ENCODE assay signal across 17 mouse cellular contexts in the genomic region with DNA sequence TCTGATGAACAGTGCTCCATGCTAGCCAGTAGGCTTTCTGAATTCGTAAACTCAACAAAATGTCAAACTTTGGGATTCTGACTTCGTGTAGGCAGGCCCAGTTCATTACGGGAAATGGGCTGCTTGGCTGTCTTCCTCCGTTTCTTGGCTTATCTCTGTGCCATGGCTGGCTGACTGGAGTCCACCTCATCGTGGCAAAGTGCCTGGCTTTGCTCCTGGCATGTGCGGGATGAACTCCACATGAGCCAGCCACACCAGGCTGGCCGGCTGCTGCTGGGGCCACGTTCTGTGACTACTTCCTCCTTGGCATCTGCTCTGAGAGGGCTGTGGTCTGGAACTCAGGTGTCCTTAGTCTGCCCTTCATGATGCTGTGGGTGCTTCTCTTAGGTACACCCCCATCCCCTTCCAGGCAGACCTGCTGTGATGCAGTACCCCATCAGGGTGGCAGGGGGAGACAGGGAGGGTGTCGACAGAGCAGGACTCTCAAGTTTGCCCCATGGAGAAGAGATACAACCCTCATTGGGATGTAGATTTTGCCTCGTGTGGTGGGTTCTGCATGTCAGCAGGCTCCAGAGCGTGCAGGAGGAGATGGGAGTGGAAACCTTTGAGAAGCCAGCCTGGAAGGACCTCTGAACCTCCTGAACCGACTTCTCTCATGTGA.
DNase-seq lines count a peak whose midpoint lies in the region; ATAC-seq and TF ChIP-seq lines count a peak whose summit lies in the region.
"Had no signal": no experiment of that assay in that cellular context is flagged by ENCODE, and none has a peak within 500 bp of the region (broad histone marks: within the 10 kb centered on the region; RNA-seq: fewer than 3 reads in every experiment).

No protein-coding gene starts in this region.

- ATAC-seq in hindbrain, postnatal 0 days, result no peak
- ATAC-seq in hindbrain, embryonic 11.5 days (ENCODE audit: low FRiP score), result no peak
- no peak for ATAC-seq in midbrain, postnatal 0 days (ENCODE audit: low FRiP score)
- no peak for ATAC-seq in midbrain, embryonic 14.5 days (ENCODE audit: low FRiP score, low TSS enrichment)
- ATAC-seq: forebrain, embryonic 15.5 days; midbrain, embryonic 16.5 days had no signal

- TF ChIP-seq CTCF in hindbrain, postnatal 0 days (IDR thresholded peaks at IDR 0.05; ENCODE audit: low read depth), result peak; percentile 48
- peak; percentile 43 for TF ChIP-seq CTCF in midbrain, postnatal 0 days (IDR thresholded peaks at IDR 0.05)
- peak; percentile 27; the same call in 1 of the 2 replicates for TF ChIP-seq CTCF in cortical plate, adult 2 months (IDR thresholded peaks at IDR 0.05; ENCODE audit: extremely low read depth, insufficient read depth, low read length)

- no peaks in the 10 kb centered on the region for H3K4me1 ChIP-seq in hindbrain, postnatal 0 days (ENCODE audit: insufficient read depth, low read length)
- no peaks in the 10 kb centered on the region for H3K4me1 ChIP-seq in hindbrain, embryonic 11.5 days (replicated peaks; ENCODE audit: control insufficient read depth, insufficient read depth, low read length)
- peaks cover 7% of the 10 kb centered on the region for H3K4me1 ChIP-seq in midbrain, postnatal 0 days (ENCODE audit: insufficient read depth, low read length)
- peaks cover 7% of the 10 kb centered on the region for H3K4me1 ChIP-seq in midbrain, embryonic 14.5 days (ENCODE audit: control insufficient read depth, insufficient read depth, low read length)
- H3K4me1 ChIP-seq in cortical plate, adult 2 months (ENCODE audit: control insufficient read depth, insufficient read depth, low read length), result no peaks in the 10 kb centered on the region
- H3K4me1 ChIP-seq: heart, embryonic 12.5 days had no signal

- no peak overlapping the region for H3K4me2 ChIP-seq in hindbrain, postnatal 0 days (ENCODE audit: low read depth, low read length)
- H3K4me2 ChIP-seq in hindbrain, embryonic 11.5 days (replicated peaks; ENCODE audit: low read depth, low read length), result no peak overlapping the region
- no peak overlapping the region for H3K4me2 ChIP-seq in midbrain, postnatal 0 days (ENCODE audit: low read depth, low read length, poor library complexity, severe bottlenecking)
- no peak overlapping the region for H3K4me2 ChIP-seq in midbrain, embryonic 14.5 days (ENCODE audit: low read length)
- H3K4me2 ChIP-seq: forebrain, embryonic 15.5 days; heart, embryonic 12.5 days; hindbrain, embryonic 12.5 days had no signal

- DNase-seq in hindbrain, postnatal 0 days (ENCODE audit: low spot score), result peak; percentile 38
- no peak for DNase-seq in hindbrain, embryonic 11.5 days (ENCODE audit: low spot score)
- no peak for DNase-seq in midbrain, postnatal 0 days (ENCODE audit: low spot score)
- DNase-seq in midbrain, embryonic 14.5 days, result no peak
- peak; percentile 38 for DNase-seq in cerebellum, adult 11-12 months
- no peak for DNase-seq in frontal cortex, adult 2 months (ENCODE audit: extremely low spot score in 1 of 2, low spot score in 1 of 2)
- DNase-seq in heart, postnatal 4 days, result no peak
- DNase-seq: gastrocnemius, postnatal 10 days; kidney, adult 18-20 months; lung, postnatal 4 days; right cerebral cortex, adult 18-20 months had no signal

- WGBS in hindbrain, postnatal 0 days, result 67% methylated on average over 12 of the region's 12 CpGs
- 75% methylated on average over 12 of the region's 12 CpGs for WGBS in hindbrain, embryonic 11.5 days
- WGBS in midbrain, postnatal 0 days, result 81% methylated on average over 12 of the region's 12 CpGs
- WGBS in midbrain, embryonic 14.5 days, result 82% methylated on average over 12 of the region's 12 CpGs

- H3K27ac ChIP-seq in hindbrain, postnatal 0 days, result no peak overlapping the region
- H3K27ac ChIP-seq in hindbrain, embryonic 11.5 days (ENCODE audit: low read depth, low read length), result no peak overlapping the region
- H3K27ac ChIP-seq in midbrain, postnatal 0 days (ENCODE audit: low read depth, low read length), result no peak overlapping the region
- H3K27ac ChIP-seq in midbrain, embryonic 14.5 days (replicated peaks; ENCODE audit: low read depth, low read length), result no peak overlapping the region
- no peak overlapping the region for H3K27ac ChIP-seq in cortical plate, adult 2 months (ENCODE audit: insufficient read depth, low read length)
- H3K27ac ChIP-seq: forebrain, embryonic 15.5 days; hindbrain, embryonic 12.5 days had no signal

- TF ChIP-seq POLR2A in cortical plate, adult 2 months (IDR thresholded peaks at IDR 0.05; ENCODE audit: extremely low read depth, insufficient read depth, low read length), result no peak

- H3K27me3 ChIP-seq in hindbrain, postnatal 0 days (ENCODE audit: insufficient read depth, low read length), result no peaks in the 10 kb centered on the region
- no peaks in the 10 kb centered on the region for H3K27me3 ChIP-seq in hindbrain, embryonic 11.5 days (ENCODE audit: control insufficient read depth, insufficient read depth, low read length)
- H3K27me3 ChIP-seq in midbrain, postnatal 0 days (ENCODE audit: insufficient read depth, low read length), result no peaks in the 10 kb centered on the region
- H3K27me3 ChIP-seq in midbrain, embryonic 14.5 days (ENCODE audit: control insufficient read depth, insufficient read depth, low read length), result no peaks in the 10 kb centered on the region
- H3K27me3 ChIP-seq: heart, embryonic 12.5 days had no signal

- no peaks in the 10 kb centered on the region for H3K9me3 ChIP-seq in hindbrain, postnatal 0 days (ENCODE audit: low read length)
- H3K9me3 ChIP-seq in hindbrain, embryonic 11.5 days (ENCODE audit: control insufficient read depth, low read length), result no peaks in the 10 kb centered on the region
- H3K9me3 ChIP-seq in midbrain, postnatal 0 days (ENCODE audit: low read length), result no peaks in the 10 kb centered on the region
- H3K9me3 ChIP-seq in midbrain, embryonic 14.5 days (ENCODE audit: control insufficient read depth, low read length), result no peaks in the 10 kb centered on the region
- H3K9me3 ChIP-seq: forebrain, embryonic 15.5 days; heart, embryonic 12.5 days; hindbrain, embryonic 12.5 days had no signal

- no peaks in the 10 kb centered on the region for H3K36me3 ChIP-seq in hindbrain, postnatal 0 days (ENCODE audit: insufficient read depth, low read length)
- H3K36me3 ChIP-seq in hindbrain, embryonic 11.5 days (ENCODE audit: control insufficient read depth, insufficient read depth, low read length), result no peaks in the 10 kb centered on the region
- no peaks in the 10 kb centered on the region for H3K36me3 ChIP-seq in midbrain, postnatal 0 days (ENCODE audit: insufficient read depth, low read length)
- H3K36me3 ChIP-seq in midbrain, embryonic 14.5 days (ENCODE audit: control insufficient read depth, insufficient read depth, low read length), result no peaks in the 10 kb centered on the region
- H3K36me3 ChIP-seq: forebrain, embryonic 15.5 days; G1E; heart, embryonic 12.5 days; hindbrain, embryonic 12.5 days had no signal

- H3K9ac ChIP-seq in hindbrain, postnatal 0 days (replicated peaks; ENCODE audit: low read length), result no peak overlapping the region
- no peak overlapping the region for H3K9ac ChIP-seq in hindbrain, embryonic 11.5 days (ENCODE audit: low read depth, low read length)
- no peak overlapping the region for H3K9ac ChIP-seq in midbrain, postnatal 0 days (replicated peaks; ENCODE audit: low read length, poor library complexity, severe bottlenecking)
- H3K9ac ChIP-seq in midbrain, embryonic 14.5 days (replicated peaks; ENCODE audit: low read length), result no peak overlapping the region
- H3K9ac ChIP-seq: forebrain, embryonic 15.5 days; heart, embryonic 12.5 days; hindbrain, embryonic 12.5 days had no signal

- H3K4me3 ChIP-seq in hindbrain, postnatal 0 days (ENCODE audit: low read length), result no peak overlapping the region
- no peak overlapping the region for H3K4me3 ChIP-seq in hindbrain, embryonic 11.5 days (ENCODE audit: low read depth, low read length)
- no peak overlapping the region for H3K4me3 ChIP-seq in midbrain, postnatal 0 days (ENCODE audit: low read depth, low read length)
- H3K4me3 ChIP-seq in midbrain, embryonic 14.5 days (replicated peaks; ENCODE audit: low read depth, low read length), result no peak overlapping the region
- no peak overlapping the region for H3K4me3 ChIP-seq in cortical plate, adult 2 months (ENCODE audit: insufficient read depth, low read length)
- H3K4me3 ChIP-seq: forebrain, embryonic 15.5 days; heart, embryonic 12.5 days; hindbrain, embryonic 12.5 days had no signal

Comparison
In these comparisons a context has a peak if more than half of its experiments do, and no peak if none do; other contexts are left out.
1. DNase-seq: peak in hindbrain, postnatal 0 days (single experiment) and cerebellum, adult 11-12 months (single experiment); none in hindbrain, embryonic 11.5 days (single experiment), midbrain, postnatal 0 days (single experiment), midbrain, embryonic 14.5 days (single experiment), frontal cortex, adult 2 months (0 of 2) and heart, postnatal 4 days (single experiment).
2. Peak in every context shown above with its lines, with median percentiles within 50 percentile points of each other: CTCF ChIP-seq.